Mouse (Mus musculus) liver, postnatal 0 days (tissue): ENCODE results near the gene Glyr1.

Experiments
- CTCF ChIP-seq: sonication (generic); IDR thresholded peaks from 2 replicates; pipeline ENCODE4 v1.5.1; 2016; ENCODE audit warnings: antibody characterized with exemption, low read depth
- EP300 ChIP-seq: IDR thresholded peaks from 2 replicates; pipeline ENCODE4 v1.6.1; 2016; ENCODE audit warnings: antibody characterized with exemption, low read depth, mild to moderate bottlenecking

GRCm38 (mm10) chr16:5086179-5086578 is 36.5 kb upstream of the Glyr1 start:
- TF ChIP-seq CTCF (no peak), EP300 (no peak)
